Mouse (Mus musculus): ENCODE measurements around the gene Parp11.

Gene Parp11

GRCm38 (mm10) chr6:127447686-127448460 is 1.2 kb downstream of the Parp11 start:
- no peak for DNase-seq (ENCODE audit: extremely low spot score, low read depth, low spot score)

DNA sequence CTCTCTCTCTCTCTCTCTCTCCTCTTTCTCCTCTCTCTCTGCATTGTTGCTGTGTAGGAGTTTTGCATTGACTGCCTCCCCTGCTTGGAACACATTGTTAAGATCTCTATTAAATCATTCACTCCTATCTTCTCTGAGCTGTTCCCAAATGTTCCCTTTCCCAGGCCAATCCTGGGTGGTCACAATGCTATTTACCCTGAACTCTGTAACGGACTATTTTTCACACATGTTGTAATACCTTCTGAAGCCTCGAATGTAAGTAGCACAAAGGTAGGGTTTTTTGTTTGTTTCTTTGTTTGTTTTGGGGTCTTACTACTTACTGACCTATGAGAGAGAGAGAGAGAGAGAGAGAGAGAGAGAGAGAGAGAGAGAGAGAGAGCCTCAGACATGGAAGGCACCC is 2.2 kb downstream of the Parp11 start:
- DNase-seq (ENCODE audit: extremely low spot score, low read depth, low spot score): no peak

GRCm38 (mm10) chr6:127449531-127450422 is 3.1 kb downstream of the Parp11 start:
- DNase-seq (ENCODE audit: extremely low spot score, low read depth, low spot score): no peak

- DNase-seq (ENCODE audit: extremely low spot score, low read depth, low spot score): peak; percentile 64
These were observed 7.0 kb downstream of the Parp11 start for GRCm38 (mm10) chr6:127453407-127454343.

DNA sequence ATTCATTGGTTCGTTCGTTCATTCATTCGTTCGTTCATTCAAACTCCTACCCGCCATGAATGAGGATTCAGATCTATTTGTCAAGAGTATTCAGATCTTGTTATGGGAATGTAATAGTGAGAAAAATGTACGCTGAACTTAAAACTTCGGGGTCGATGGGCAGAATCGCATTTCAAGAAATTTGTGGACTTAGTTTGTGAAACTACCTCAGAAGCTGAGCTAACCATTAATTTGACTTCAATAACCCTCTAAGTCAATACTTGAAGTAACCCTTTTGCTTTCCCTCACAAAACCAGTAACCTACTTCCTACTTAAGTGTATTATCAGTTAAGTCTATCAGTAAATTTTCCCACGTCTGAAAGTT is 7.7 kb downstream of the Parp11 start:
- DNase-seq (ENCODE audit: extremely low spot score, low read depth, low spot score): no peak

DNA sequence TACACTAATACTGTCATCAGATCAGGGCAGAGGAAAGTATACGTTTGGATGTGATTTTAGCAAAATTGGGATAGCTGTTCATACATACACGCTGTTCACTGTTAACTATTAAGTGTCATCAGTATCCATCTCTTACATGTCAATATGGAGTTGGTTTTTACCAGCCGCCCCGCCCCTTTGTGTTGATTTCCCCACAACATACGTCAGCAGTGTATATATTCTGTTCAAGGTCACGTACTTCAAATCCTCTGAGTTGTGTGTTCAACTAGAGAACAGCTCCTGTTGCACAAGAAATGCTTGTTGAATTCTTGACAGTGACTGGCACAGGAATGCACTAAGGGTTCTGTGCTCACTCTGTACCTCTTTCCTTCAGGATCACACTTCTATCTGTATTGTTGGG is 8.2 kb downstream of the Parp11 start:
- DNase-seq (ENCODE audit: extremely low spot score, low read depth, low spot score): no peak

DNA sequence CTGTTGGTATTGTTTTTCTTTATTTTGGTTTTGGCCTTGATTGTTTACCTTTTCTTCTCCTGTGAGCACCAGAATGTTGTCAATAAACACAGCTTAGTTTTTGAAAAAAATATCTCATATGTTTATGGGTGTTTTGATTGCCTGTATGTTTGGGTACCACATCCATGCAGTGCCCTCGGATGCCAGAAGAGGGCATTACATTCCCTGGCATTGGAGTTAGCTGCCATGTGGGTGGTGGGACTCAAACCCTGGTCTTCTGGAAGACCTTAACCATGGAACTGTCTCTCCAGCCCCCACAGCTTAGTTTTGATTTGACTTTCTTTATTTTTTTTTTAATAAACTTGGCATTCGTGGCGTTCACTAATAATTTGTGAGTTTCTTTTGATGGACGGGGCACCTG is 8.8 kb downstream of the Parp11 start:
- no peak for DNase-seq (ENCODE audit: extremely low spot score, low read depth, low spot score)

- DNase-seq (ENCODE audit: extremely low spot score, low read depth, low spot score): no peak
These were observed 10.1 kb downstream of the Parp11 start for GRCm38 (mm10) chr6:127456769-127457168.

GRCm38 (mm10) chr6:127459776-127460175 is 13.1 kb downstream of the Parp11 start:
- DNase-seq (ENCODE audit: extremely low spot score, low read depth, low spot score): no peak

DNA sequence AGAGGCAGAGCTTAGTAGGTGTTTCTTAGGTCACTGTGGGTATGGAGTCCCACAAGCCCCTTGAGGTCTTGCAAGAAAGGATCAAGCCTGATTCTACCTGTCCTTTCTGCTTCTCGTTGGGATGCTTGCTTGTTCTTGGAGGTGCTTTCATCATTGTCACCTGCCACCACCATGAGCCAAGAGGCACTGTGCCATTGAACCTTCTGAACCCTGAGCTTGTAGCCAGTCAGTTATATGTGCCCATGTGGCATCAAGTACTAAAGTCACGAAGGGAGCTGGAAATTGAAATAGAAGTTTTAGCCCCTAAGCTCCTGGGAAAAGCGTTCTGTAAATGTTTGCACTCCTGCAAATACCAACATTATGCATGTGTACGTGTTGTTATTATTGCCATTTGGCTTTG is 14.9 kb downstream of the Parp11 start:
- DNase-seq (ENCODE audit: extremely low spot score, low read depth, low spot score): no peak

- DNase-seq (ENCODE audit: extremely low spot score, low read depth, low spot score): no peak
These were observed 15.6 kb downstream of the Parp11 start for GRCm38 (mm10) chr6:127462251-127462650.

- DNase-seq (ENCODE audit: extremely low spot score, low read depth, low spot score): no peak
These were observed 16.8 kb downstream of the Parp11 start for GRCm38 (mm10) chr6:127463273-127464001.

- DNase-seq (ENCODE audit: extremely low spot score, low read depth, low spot score): no peak
These were observed 17.9 kb downstream of the Parp11 start for GRCm38 (mm10) chr6:127464523-127464922.

DNA sequence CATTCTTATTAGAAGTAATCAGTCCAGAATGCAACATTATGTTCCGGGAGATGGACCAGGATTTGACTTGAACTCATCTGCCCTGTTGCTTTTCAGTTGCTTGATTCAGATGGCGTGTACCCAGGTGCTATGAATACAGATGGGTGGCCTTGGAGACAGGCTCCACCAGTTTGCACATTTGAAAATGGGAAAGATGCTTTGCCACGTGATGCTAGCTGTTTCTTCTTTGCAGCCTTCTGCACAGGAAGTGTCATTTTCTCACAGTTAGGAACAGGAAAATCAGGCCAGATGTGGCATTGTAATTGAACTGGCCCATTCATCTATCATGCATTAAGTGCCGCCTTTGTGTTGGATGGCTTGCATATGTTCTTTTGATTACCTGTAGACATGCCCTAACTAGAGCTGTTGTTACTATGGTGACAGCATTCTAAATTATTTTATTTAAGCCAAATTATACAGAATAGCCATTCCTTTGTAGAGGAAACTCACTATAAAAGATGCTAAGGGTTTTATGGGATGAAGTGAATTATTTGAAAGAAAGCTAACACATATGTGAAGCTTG is 20.2 kb downstream of the Parp11 start:
- no peak for DNase-seq (ENCODE audit: extremely low spot score, low read depth, low spot score)

- DNase-seq (ENCODE audit: extremely low spot score, low read depth, low spot score): no peak
These were observed 25.4 kb downstream of the Parp11 start for GRCm38 (mm10) chr6:127472078-127472477.

GRCm38 (mm10) chr6:127473961-127474360 is 27.3 kb downstream of the Parp11 start:
- no peak for DNase-seq (ENCODE audit: extremely low spot score, low read depth, low spot score)

DNA sequence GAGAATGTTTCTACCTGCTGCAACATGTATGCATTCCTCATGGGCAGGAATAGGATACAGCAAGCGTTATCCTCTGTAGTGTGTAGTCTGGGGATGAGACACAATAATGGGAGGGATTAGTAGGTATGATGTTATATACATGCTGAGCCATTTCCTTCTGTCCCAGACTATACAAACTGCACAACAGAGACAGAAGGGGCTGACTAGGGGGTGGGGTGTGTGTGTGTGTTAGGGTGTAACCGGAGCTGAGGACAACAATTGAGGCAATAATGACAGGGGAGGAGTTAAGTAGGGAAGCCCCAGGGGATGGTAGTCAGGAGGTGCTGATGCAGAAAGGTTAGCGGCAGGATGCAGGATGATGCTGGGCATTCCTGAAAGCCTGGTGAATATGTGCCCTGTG is 28.6 kb downstream of the Parp11 start:
- DNase-seq (ENCODE audit: extremely low spot score, low read depth, low spot score): no peak

GRCm38 (mm10) chr6:127491046-127491445 is 44.4 kb downstream of the Parp11 start:
- no peak for DNase-seq (ENCODE audit: extremely low spot score, low read depth, low spot score)

GRCm38 (mm10) chr6:127492561-127492960 is 45.9 kb downstream of the Parp11 start:
- no peak for DNase-seq (ENCODE audit: extremely low spot score, low read depth, low spot score)

DNA sequence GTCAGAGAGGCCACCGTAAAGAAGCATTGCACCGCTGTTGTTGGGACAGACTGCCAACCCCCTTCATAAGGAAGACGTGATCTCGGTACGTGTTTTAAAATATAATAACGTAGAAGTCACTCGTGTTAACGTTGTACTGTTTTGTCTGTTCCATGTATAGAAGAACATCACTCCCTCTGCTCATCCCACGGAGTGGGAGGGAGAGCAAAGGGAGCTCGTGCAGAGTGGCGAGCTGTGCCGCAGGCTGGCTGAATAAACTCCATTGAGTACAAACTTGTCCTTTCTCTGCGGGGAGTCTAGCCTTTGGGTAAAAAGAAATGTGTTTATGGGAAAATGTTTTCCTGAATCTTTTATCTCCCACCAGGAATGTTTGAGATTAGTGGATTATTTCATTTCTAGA is 47.1 kb downstream of the Parp11 start:
- DNase-seq (ENCODE audit: extremely low spot score, low read depth, low spot score): no peak
